In the genomic region with DNA sequence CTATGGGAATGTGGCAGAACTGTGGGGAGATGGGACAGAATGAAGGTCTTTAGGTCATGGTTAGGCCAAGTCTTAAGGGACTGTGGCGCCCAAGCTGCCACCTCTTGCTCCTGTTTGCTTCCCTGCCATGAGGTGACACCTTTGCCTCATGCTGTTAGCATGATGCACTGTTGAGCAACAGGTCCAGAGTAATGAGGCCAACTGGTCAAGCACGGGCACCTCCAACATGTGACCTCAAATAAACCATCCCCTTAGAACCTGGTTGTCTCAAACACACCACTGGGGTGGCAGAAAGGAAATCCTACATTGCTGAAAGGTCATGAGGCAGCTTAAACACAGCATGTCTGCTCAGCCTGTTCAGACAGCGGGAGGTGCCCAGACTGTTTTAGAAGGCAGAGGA, we compare ENCODE assay signal across 22 mouse cellular contexts.
"Had no signal": no experiment of that assay in that cellular context is flagged by ENCODE, and none has a peak within 500 bp of the region (broad histone marks: within the 10 kb centered on the region; RNA-seq: fewer than 3 reads in every experiment).

No protein-coding gene starts in this region.

- H3K9ac ChIP-seq: heart, embryonic 12.5 days; hindbrain, embryonic 12.5 days; hindbrain, embryonic 14.5 days; intestine, embryonic 15.5 days; limb, embryonic 12.5 days; liver, embryonic 14.5 days had no signal

- DNase-seq: gastrocnemius, postnatal 10 days; kidney, adult 18-20 months; kidney, adult 8-10 months; kidney, postnatal 10 days; kidney, postnatal 25 days; kidney, postnatal 4 days; liver had no signal

- H3K9me3 ChIP-seq: heart, embryonic 12.5 days; hindbrain, embryonic 10.5 days; hindbrain, embryonic 12.5 days; intestine, embryonic 15.5 days; limb, embryonic 10.5 days; limb, embryonic 12.5 days had no signal

- H3K4me1 ChIP-seq: hindbrain, embryonic 12.5 days; intestine, embryonic 15.5 days; limb, embryonic 12.5 days had no signal

- H3K27ac ChIP-seq: gastrocnemius, adult 2 months; heart, adult 2 months; hindbrain, embryonic 10.5 days; hindbrain, embryonic 12.5 days; hindbrain, embryonic 14.5 days; intestine, embryonic 15.5 days; layer of hippocampus, adult 2 months; left cerebral cortex, adult 2 months; limb, embryonic 10.5 days; limb, embryonic 12.5 days; liver, embryonic 14.5 days had no signal

- H3K27me3 ChIP-seq: hindbrain, embryonic 12.5 days; intestine, embryonic 15.5 days; limb, embryonic 12.5 days had no signal

- H3K4me3 ChIP-seq: gastrocnemius, adult 2 months; heart, adult 2 months; heart, embryonic 12.5 days; hindbrain, embryonic 10.5 days; hindbrain, embryonic 12.5 days; intestine, embryonic 15.5 days; layer of hippocampus, adult 2 months; left cerebral cortex, adult 2 months; limb, embryonic 10.5 days; limb, embryonic 12.5 days had no signal

- H3K36me3 ChIP-seq: heart, embryonic 12.5 days; hindbrain, embryonic 10.5 days; hindbrain, embryonic 12.5 days; intestine, embryonic 15.5 days; limb, embryonic 10.5 days; limb, embryonic 12.5 days had no signal

- ATAC-seq: hindbrain, embryonic 16.5 days; inflammation-experienced regulatory T-cells, adult 6 months; intestine, embryonic 15.5 days; intestine, postnatal 0 days had no signal

- H3K4me2 ChIP-seq: heart, embryonic 12.5 days; hindbrain, embryonic 12.5 days; hindbrain, embryonic 14.5 days; intestine, embryonic 15.5 days; limb, embryonic 12.5 days had no signal
